Mouse (Mus musculus) small intestine, adult 2 months (tissue): ENCODE data around the gene Spryd3. TPM values are rescaled to one million over a fixed set of nuclear protein-coding genes. Genes with fewer than 3 reads are reported as not detected.

Source experiments
- H3K27ac ChIP-seq: fragments of 200-500 bp; 2 replicates; pipeline ENCODE4 v1.5.1; 2012; ENCODE audit warnings: low read depth, low read length, control low read depth, inconsistent platforms; ENCODE audit not compliant: insufficient read depth
- H3K27me3 ChIP-seq: fragments of 200-500 bp; 2 replicates; pipeline ENCODE4 v1.6.1; 2012; ENCODE audit warnings: mild to moderate bottlenecking, moderate library complexity, low read length, inconsistent platforms; ENCODE audit not compliant: control insufficient read depth, insufficient read depth
- H3K36me3 ChIP-seq: fragments of 200-500 bp; 2 replicates; pipeline ENCODE4 v1.6.1; 2012; ENCODE audit warnings: mild to moderate bottlenecking, low read length, control low read depth, inconsistent platforms; ENCODE audit not compliant: control insufficient read depth, insufficient read depth
- H3K4me1 ChIP-seq: fragments of 200-500 bp; 2 replicates; pipeline ENCODE4 v1.6.1; 2012; ENCODE audit warnings: low read length, inconsistent platforms, mixed read lengths; ENCODE audit not compliant: control insufficient read depth, insufficient read depth, insufficient read length
- H3K4me3 ChIP-seq: fragments of 200-500 bp; 2 replicates; pipeline ENCODE4 v1.5.1; 2012; ENCODE audit warnings: low read depth, mild to moderate bottlenecking, control low read depth, inconsistent platforms, low read length, moderate library complexity
- CTCF ChIP-seq: fragments of 200-500 bp; IDR thresholded peaks from 2 replicates; pipeline ENCODE4 v1.5.1; 2012; ENCODE audit warnings: low read depth, mild to moderate bottlenecking, control low read depth, inconsistent platforms, low read length, moderate library complexity, mixed read lengths; ENCODE audit not compliant: insufficient replicate concordance, insufficient read length; ENCODE audit errors: extremely low read depth
- POLR2A ChIP-seq: fragments of 200-500 bp; IDR thresholded peaks from 2 replicates; pipeline ENCODE4 v1.6.1; 2012; ENCODE audit warnings: low read depth, mild to moderate bottlenecking, control low read depth, inconsistent platforms, low read length, moderate library complexity
- WGBS: fragments of 180-500 bp; shearing (Covaris S2); methylation state at CpG from one replicate; pipeline ENCODE4 v1.1.7; 2018; 5-methylcytosine and 5-hydroxymethylcytosine counted together
- polyA plus RNA-seq: library from polyadenylated mRNA; depleted of rRNA; stranded (reverse); fragments of >200 nt; gene quantifications from 2 replicates; pipeline ENCODE4 v1.2.3, GENCODE M21; 2012

The Spryd3 gene
- polyA plus RNA-seq, 1 experiment = 48.8 TPM

DNA sequence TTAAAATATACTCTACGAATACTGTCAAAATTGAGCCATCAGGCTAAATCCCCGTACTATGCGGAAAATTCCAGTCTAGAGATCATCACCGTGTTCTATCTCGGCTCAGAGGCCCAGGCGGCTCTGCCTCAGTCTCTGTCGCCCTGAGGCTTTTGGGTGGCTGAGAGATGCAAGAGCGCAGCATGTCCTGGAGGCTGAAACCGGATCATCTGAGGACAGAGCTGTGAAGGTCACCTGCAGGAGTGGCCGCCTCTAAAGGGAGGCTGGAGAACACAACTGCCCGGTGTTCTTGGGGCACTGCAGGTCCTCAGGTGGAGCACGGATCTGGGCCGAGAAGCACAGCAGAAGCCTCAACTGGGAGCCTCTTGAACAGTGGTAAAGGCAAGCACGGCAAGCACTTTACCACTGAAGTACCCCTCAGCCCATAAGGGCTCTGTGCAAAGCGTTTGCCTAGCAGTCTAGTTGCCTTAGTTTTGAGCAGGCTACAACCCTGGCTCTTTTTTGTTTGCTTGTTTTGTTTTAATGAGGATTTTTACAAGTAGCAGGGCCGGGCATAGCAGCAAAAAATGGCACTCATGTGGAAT, 39.8 kb upstream of the Spryd3 start:
- H3K27ac ChIP-seq = no peak overlapping the region
- no peaks in the 10 kb centered on the region for H3K36me3 ChIP-seq
- TF ChIP-seq POLR2A = no peak
- no peak for TF ChIP-seq CTCF
- H3K4me3 ChIP-seq = no peak overlapping the region
- no peaks in the 10 kb centered on the region for H3K27me3 ChIP-seq
- peaks cover 6% of the 10 kb centered on the region; the same call in 1 of the 2 replicates for H3K4me1 ChIP-seq
- WGBS = 92% methylated on average over 16 of the region's 16 CpGs

DNA sequence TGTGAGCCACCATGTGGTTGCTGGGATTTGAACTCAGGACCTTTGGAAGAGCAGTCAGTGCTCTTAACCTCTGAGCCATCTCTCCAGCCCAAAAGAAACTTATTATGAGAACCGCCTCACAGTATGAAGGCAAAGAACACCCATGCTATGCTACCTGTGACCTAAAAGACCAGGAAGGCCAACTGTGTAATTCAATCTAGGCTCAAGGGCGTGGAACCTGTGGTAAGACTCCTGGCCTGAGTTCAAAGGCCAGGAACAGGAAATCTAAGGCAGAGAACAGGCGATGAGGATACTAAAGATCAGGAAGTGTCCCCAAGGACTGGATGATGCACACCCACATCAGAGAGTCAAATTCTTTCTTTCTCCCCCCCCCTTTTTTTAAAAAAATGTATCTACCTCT, 37.5 kb upstream of the Spryd3 start:
- Histone ChIP-seq H3K27ac (no peak overlapping the region), H3K36me3 (no peaks in the 10 kb centered on the region), H3K4me1 (peaks cover 6% of the 10 kb centered on the region; the same call in 1 of the 2 replicates), H3K27me3 (no peaks in the 10 kb centered on the region), H3K4me3 (no peak overlapping the region)
- TF ChIP-seq POLR2A (no peak), CTCF (no peak)
- 25% methylated on average over 3 of the region's 3 CpGs for WGBS

DNA sequence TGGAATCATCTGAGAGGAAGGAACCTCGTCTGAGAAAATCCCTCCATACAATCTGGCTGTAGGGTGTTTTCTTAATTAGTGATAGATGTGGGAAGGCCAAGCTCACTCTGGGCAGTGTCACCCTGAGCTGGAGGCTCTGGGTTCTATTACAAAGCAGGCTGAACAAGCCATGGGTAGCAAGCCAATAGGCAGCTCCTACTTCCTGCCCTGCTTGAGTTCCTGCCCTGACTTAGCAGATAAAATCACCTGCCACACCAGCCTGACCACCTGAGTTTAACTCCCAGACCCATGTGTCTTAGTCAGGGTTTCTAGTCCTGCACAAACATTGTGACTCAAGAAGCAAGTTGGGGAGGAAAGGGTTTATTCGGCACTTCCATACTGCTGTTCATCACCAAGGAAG, 33.0 kb upstream of the Spryd3 start:
- H3K4me3 ChIP-seq = no peak overlapping the region
- H3K27me3 ChIP-seq = no peaks in the 10 kb centered on the region
- H3K36me3 ChIP-seq = no peaks in the 10 kb centered on the region
- peaks cover 10% of the 10 kb centered on the region; the same call in 1 of the 2 replicates for H3K4me1 ChIP-seq
- 74% methylated on average over 2 of the region's 2 CpGs for WGBS
- H3K27ac ChIP-seq = no peak overlapping the region
- no peak for TF ChIP-seq POLR2A
- no peak for TF ChIP-seq CTCF

DNA sequence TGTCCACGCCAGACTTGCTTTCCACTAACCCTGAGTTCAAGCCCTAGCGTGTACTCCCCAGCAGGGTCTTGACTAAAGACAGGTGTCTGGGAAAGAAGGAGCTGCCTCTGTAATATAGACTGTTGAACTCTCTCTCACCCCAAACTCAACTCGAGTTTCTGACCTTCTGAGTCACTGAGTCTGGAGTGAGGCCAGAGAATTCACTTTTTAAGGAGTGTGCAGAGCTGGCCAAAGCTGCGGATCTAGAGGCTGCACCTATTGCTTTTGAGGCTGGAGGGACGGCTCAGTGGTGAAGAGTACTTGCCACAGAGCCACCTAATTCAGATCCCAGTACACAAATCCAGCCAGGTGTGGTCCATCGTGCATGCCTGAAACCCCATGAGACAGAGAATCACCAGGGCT, 31.6 kb upstream of the Spryd3 start:
- Histone ChIP-seq H3K4me3 (no peak overlapping the region), H3K36me3 (peaks cover 7% of the 10 kb centered on the region), H3K27me3 (no peaks in the 10 kb centered on the region), H3K27ac (no peak overlapping the region), H3K4me1 (peaks cover 10% of the 10 kb centered on the region; the same call in 1 of the 2 replicates)
- 37% methylated on average over 6 of the region's 6 CpGs for WGBS
- TF ChIP-seq POLR2A = no peak
- no peak for TF ChIP-seq CTCF

DNA sequence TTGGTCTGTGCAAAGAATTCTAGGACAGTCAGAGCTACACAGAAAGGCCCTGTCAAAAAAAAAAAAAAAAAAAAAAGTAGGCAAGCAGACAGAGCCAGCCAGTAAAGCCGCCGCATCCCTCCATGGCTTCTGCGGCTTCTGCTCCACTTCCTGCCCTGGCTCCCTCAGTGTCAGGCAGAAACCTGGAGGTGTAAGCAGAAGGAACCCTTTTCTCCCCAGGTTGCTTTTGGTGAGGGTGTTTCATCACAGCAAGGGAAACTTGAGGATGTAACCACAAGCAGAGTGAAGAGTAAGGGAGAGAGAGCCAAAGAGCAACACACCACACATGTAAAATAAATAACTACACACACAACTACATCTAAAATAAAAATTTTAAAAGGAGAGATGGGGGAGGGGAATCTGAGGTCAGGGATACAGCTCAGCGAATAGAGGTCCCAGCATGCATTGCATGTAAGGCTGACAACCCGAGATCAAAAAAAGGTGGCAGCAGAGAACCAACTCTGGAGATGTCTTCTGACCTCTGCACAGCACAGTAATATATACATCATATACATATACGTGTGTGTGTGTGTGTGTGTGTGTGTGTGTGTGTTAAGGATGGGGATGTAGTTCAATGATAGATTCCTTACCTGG, 29.6 kb upstream of the Spryd3 start:
- no peak overlapping the region for H3K4me3 ChIP-seq
- H3K4me1 ChIP-seq = peaks cover 10% of the 10 kb centered on the region; the same call in 1 of the 2 replicates
- peaks cover 18% of the 10 kb centered on the region for H3K36me3 ChIP-seq
- TF ChIP-seq POLR2A (no peak), CTCF (no peak)
- no peak overlapping the region for H3K27ac ChIP-seq
- no peaks in the 10 kb centered on the region for H3K27me3 ChIP-seq
- 53% methylated on average over 6 of the region's 6 CpGs for WGBS

DNA sequence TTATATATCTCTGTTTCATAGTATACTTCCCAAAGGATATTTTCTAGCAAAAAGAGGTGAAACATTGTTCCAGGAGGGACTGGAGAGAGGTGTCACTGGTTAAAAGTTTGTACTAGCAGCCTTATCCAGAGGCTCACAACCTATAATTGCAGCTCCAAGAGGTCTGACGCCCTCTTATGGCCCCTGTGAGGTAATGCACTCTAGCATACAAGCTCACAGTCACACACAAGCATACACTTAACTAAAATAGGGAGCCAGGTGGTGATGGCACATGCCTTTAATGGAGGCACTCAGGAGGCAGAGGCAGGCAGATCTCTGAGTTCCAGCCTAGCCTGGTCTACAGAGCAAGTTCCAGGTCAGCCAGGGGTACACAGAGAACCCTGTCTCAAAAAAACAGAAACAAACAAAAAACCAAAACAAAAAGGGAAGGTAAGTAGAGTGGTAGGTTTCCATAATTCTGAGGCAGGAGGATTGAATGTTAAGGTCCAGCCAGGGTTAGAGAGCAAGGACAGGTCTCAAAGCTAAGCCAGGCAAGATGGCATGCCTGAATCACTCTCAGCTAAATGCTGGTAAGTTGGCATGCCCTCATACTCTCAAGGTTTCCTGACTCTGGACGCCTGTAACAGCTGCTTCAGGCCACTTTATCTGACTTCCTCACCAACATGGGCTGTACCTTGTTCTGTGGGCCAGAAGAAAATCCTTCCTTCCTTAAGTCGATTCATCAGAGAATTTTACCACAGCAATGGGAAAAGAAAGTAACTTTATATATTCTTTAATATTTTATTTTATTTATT, 28.1 kb upstream of the Spryd3 start:
- Histone ChIP-seq H3K4me3 (no peak overlapping the region), H3K27ac (no peak overlapping the region), H3K4me1 (peaks cover 10% of the 10 kb centered on the region; the same call in 1 of the 2 replicates), H3K27me3 (no peaks in the 10 kb centered on the region), H3K36me3 (peaks cover 28% of the 10 kb centered on the region)
- no peak for TF ChIP-seq POLR2A
- no peak for TF ChIP-seq CTCF
- 41% methylated on average over 3 of the region's 3 CpGs for WGBS
